Mouse (Mus musculus) embryonic facial prominence, embryonic 14.5 days (tissue): ENCODE data around the gene Socs4. TPM values are rescaled to one million over a fixed set of nuclear protein-coding genes. Genes with fewer than 3 reads are reported as not detected.

ENCODE experiments used
- ATAC-seq: fragments of 200-750 bp; cut with Nextera tagmentation; 2 replicates; pipeline ENCODE4 v1.8.0; 2017; ENCODE audit warnings: low read depth, moderate number of reproducible peaks, moderate TSS enrichment
- DNase-seq: peaks from one replicate; pipeline ENCODE4 v3.0.0-alpha.2; 2015; ENCODE audit warnings: low spot score
- H3K27ac ChIP-seq: fragments of 300-500 bp; sonication (generic); replicated peaks from 2 replicates; pipeline ENCODE4 v1.5.1; 2014; ENCODE audit warnings: low read depth, mild to moderate bottlenecking, low read length, moderate library complexity
- H3K27me3 ChIP-seq: fragments of 300-500 bp; sonication (generic); replicated peaks from 2 replicates; pipeline ENCODE4 v1.6.1; 2014; ENCODE audit warnings: low read length; ENCODE audit not compliant: control insufficient read depth, insufficient read depth
- H3K36me3 ChIP-seq: fragments of 300-500 bp; sonication (generic); 2 replicates; pipeline ENCODE4 v1.6.1; 2014; ENCODE audit warnings: low read length, mixed read lengths; ENCODE audit not compliant: control insufficient read depth, insufficient read depth
- H3K4me1 ChIP-seq: fragments of 300-500 bp; sonication (generic); 2 replicates; pipeline ENCODE4 v1.6.1; 2014; ENCODE audit warnings: antibody characterized with exemption, low read length; ENCODE audit not compliant: control insufficient read depth, insufficient read depth
- H3K4me2 ChIP-seq: fragments of 300-500 bp; sonication (generic); 2 replicates; pipeline ENCODE4 v1.6.1; 2014; ENCODE audit warnings: low read depth, mild to moderate bottlenecking, low read length, moderate library complexity, mixed read lengths
- H3K4me3 ChIP-seq: fragments of 300-500 bp; sonication (generic); 2 replicates; pipeline ENCODE4 v1.5.1; 2014; ENCODE audit warnings: low read depth, mild to moderate bottlenecking, low read length
- H3K9ac ChIP-seq: fragments of 300-500 bp; sonication (generic); 2 replicates; pipeline ENCODE4 v1.6.1; 2014; ENCODE audit warnings: low read depth, mild to moderate bottlenecking, low read length, moderate library complexity, mixed read lengths
- H3K9me3 ChIP-seq: fragments of 300-500 bp; sonication (generic); 2 replicates; pipeline ENCODE4 v1.6.1; 2016; ENCODE audit warnings: low read length; ENCODE audit not compliant: control insufficient read depth
- WGBS: fragments of 180-500 bp; shearing (Covaris S2); extraction: QIAGEN DNeasy Blood & Tissue Kit; methylation state at CpG from one replicate; pipeline ENCODE4 v1.1.7; 2014; 5-methylcytosine and 5-hydroxymethylcytosine counted together
- polyA plus RNA-seq: library from polyadenylated mRNA; unstranded; fragments of >200 nt; fragmentation: Nextera tagmentation; extraction: Ambion mirVana; gene quantifications from 2 replicates; pipeline ENCODE4 v1.2.1, GENCODE M21; 2014

The Socs4 gene
- polyA plus RNA-seq, 1 experiment from 2014 or later = 4.7 TPM

DNA sequence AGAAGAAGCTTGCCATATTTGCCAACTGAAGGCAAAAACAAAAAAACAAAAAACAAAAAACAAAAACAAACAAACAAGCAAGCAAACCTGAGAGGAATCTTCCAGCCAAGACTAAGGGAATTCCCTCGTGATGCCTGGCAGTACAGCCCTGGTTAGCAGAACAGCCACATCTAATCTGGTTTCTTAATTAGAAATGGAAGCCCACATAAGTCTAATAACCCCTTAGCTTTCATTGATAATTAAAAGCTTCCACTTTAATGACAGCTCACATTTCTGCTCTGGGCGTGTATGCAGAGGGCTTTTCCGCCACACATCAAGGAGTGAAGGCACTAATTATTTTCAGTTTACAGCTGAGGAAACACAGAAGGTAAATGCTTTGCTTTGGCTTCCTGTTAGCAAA lies 58.6 kb downstream of the Socs4 start:
- Histone ChIP-seq H3K27ac (no peak overlapping the region), H3K4me3 (no peak overlapping the region), H3K9ac (no peak overlapping the region), H3K36me3 (no peaks in the 10 kb centered on the region), H3K4me1 (no peaks in the 10 kb centered on the region), H3K27me3 (no peaks in the 10 kb centered on the region), H3K4me2 (no peak overlapping the region), H3K9me3 (no peaks in the 10 kb centered on the region)
- DNase-seq = no peak
- ATAC-seq = no peak
- 52% methylated on average over 3 of the region's 3 CpGs for WGBS

DNA sequence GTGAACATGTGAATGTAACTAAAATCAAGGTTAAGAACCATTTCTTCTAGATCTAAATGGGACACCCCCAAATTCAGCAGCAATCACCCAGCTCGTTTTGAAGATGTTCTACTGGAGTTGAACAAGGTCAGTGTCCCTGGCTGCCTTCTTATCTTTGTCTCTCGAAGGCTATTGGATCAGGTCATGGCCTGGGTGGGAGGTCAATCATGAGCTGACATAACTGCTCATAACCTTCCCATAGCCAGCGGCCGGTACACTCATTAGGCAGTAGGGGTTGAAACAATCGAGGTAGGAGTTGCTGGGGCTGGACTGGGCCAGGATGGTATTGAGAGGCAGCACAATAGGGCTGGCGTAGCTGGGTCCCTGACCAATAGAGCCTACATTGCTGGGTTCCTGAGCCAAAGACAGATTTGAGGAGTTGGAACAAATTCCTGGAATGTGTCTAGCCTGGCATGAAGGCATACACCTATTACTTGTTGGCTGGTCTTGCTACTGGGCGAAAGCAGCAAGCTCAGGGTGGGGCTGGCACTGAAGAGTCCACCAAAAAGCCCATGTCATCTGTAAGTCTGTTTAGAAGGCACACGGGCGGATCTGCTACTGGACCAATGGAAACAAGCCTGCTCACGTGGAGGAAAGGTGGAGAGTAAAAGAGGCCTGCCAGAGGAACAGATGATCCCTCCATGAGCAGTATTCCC lies 63.6 kb downstream of the Socs4 start:
- 79% methylated on average over 10 of the region's 10 CpGs for WGBS
- no peak for DNase-seq
- Histone ChIP-seq H3K4me3 (no peak overlapping the region), H3K27ac (no peak overlapping the region; the same call in 1 of the 2 replicates), H3K4me1 (no peaks in the 10 kb centered on the region), H3K9me3 (no peaks in the 10 kb centered on the region), H3K36me3 (no peaks in the 10 kb centered on the region), H3K4me2 (no peak overlapping the region), H3K27me3 (no peaks in the 10 kb centered on the region), H3K9ac (no peak overlapping the region)
- ATAC-seq = no peak

DNA sequence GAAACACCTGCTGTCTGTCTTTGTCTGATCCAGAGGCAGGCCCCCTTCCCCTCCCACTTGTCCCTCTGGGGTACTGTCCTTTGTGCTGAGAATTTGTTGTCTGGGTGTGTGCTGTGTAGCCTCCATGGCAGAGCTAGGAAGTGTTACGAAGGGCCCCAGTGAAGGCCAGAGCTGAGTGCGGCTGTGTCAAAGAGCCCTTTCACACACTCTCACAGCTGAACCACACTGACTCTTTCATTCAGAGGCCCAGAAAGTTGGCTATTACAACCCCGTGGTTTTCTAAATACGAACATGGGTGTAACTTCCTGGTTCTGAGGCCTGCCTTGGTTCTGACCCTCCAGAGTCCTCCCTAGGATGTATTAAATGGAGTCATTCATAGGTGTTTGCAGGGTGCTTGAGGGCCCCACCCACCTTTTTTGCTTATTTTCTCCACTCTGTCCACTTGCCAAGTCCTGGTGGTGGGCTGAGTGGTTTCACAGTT lies 65.1 kb downstream of the Socs4 start:
- ATAC-seq (peak; percentile 63), DNase-seq (peak; percentile 54)
- H3K4me3 ChIP-seq = no peak overlapping the region
- no peak overlapping the region for H3K9ac ChIP-seq
- H3K4me1 ChIP-seq = no peaks in the 10 kb centered on the region
- H3K27ac ChIP-seq = peak overlapping the region; percentile 55
- H3K4me2 ChIP-seq = no peak overlapping the region
- no peaks in the 10 kb centered on the region for H3K9me3 ChIP-seq
- H3K27me3 ChIP-seq = no peaks in the 10 kb centered on the region
- 29% methylated on average over 4 of the region's 4 CpGs for WGBS
- H3K36me3 ChIP-seq = no peaks in the 10 kb centered on the region

Other genes starting within 250 kb of the Socs4 start
- gene Gch1, start 87.5 kb upstream of the Socs4 start, polyA plus RNA-seq = 2.1 and 2.3 TPM in 2 replicates
- 22.0 and 26.7 TPM in 2 replicates for gene Wdhd1, start 74 bp upstream of the Socs4 start, polyA plus RNA-seq
- 75.6 and 78.8 TPM in 2 replicates for gene Mapk1ip1l, start 21.3 kb downstream of the Socs4 start, polyA plus RNA-seq
- gene Lgals3, start 90.8 kb downstream of the Socs4 start, polyA plus RNA-seq = 50.0 and 81.7 TPM in 2 replicates
- 25.5 and 35.1 TPM in 2 replicates for gene Dlgap5, start 141.5 kb downstream of the Socs4 start, polyA plus RNA-seq
- 23.5 and 24.4 TPM in 2 replicates for gene Fbxo34, start 173.5 kb downstream of the Socs4 start, polyA plus RNA-seq